Mouse (Mus musculus): ENCODE results near the gene Tcf20. TPM values are rescaled to one million over a fixed set of nuclear protein-coding genes. Genes with fewer than 3 reads are reported as not detected.

The Tcf20 gene
- polyA plus RNA-seq, 1 experiment: 108 TPM

DNA sequence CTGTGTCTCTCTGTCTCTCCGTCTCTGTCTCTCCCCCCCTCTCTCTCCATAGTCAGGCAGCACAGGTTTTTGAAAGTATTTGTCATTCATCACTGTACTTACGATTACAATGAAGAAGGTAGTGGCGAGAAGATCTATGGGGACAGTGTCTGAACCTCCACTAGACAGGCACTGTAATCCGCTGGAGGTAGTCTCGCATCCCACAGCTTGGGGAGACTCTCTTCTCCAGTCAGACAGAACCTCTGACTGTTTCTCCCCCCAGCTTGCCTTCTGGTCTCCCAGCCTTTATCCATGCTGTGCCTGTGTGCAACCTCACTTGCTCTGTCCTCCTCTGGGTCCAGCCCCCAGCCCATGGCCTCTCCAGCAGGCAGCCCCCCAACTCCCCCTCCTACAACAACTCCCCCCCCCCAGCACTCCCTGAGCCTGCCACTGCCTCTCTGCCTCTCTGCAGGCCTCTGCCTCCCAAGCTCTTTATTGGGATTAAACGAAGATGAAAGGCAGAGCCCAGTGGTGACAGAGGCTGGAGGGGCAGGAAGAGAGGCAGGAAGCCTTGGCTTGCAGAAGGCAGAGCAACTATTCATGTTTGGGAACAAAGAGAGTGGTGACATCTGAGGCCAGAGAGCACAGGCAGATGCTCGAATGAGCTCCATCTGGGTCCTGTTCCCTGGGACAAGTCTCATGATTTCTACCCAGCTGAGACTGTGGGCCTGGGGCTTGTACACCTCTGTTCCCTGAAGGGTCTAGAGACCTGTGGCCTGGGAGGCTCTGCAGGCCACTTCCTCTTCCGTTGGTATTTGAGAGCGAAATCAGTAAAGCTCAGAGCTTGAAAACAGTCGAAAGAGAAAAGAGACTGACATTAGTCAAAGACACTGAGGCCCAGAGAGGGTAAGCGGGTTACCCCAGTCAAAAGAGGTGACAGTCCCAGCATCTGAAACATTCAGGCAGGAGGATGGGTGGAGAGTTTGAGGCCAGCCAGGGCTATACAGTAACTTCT is 42.4 kb upstream of the Tcf20 start:
- Histone ChIP-seq H3K9ac (ENCODE audit: low read depth, poor library complexity, severe bottlenecking) (no peak overlapping the region), H3K36me3 (ENCODE audit: control insufficient read depth, insufficient read depth, low read length, poor library complexity, severe bottlenecking) (no peaks in the 10 kb centered on the region), H3K9me3 (replicated peaks; ENCODE audit: control insufficient read depth, insufficient read depth, low read length, poor library complexity, severe bottlenecking) (no peaks in the 10 kb centered on the region), H3K27me3 (ENCODE audit: control insufficient read depth, insufficient read depth, low read length, poor library complexity, severe bottlenecking) (no peaks in the 10 kb centered on the region), H3K4me3 (ENCODE audit: low read depth, low read length) (no peak overlapping the region), H3K27ac (ENCODE audit: insufficient read depth, low read length) (no peak overlapping the region), H3K4me1 (ENCODE audit: control insufficient read depth, insufficient read depth, low read length) (peaks cover 6% of the 10 kb centered on the region)
- no peak for TF ChIP-seq EP300 (IDR thresholded peaks at IDR 0.05; ENCODE audit: insufficient read depth, low read depth, low read length)
- TF ChIP-seq POLR2A (IDR thresholded peaks at IDR 0.05; ENCODE audit: insufficient read depth, low read length): no peak
- no peak for TF ChIP-seq CTCF (IDR thresholded peaks at IDR 0.05; ENCODE audit: low read depth, low read length)

DNA sequence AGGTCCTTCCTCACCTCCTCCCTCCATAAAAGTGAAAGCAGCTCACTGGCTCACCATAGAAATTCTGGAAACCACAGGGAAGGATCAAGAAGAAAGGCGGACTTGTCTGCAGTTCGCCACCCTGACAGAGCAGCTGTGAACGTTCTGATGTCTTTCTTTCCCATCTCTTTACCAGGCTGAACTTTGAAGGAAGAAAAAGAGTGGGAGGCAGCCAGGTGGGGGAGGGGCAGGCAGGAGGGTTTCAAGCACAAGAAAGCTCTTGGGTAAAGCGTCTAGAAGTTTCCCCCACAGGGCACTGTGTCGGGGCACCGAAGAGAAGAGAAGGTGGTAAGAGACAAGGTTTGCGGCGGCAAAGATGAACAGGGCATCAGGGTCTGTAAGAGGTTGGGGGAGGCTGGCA is 38.5 kb upstream of the Tcf20 start:
- no peaks in the 10 kb centered on the region for H3K36me3 ChIP-seq (ENCODE audit: control insufficient read depth, insufficient read depth, low read length, poor library complexity, severe bottlenecking)
- no peak overlapping the region for H3K9ac ChIP-seq (ENCODE audit: low read depth, poor library complexity, severe bottlenecking)
- H3K27me3 ChIP-seq (ENCODE audit: control insufficient read depth, insufficient read depth, low read length, poor library complexity, severe bottlenecking): no peaks in the 10 kb centered on the region
- no peaks in the 10 kb centered on the region for H3K9me3 ChIP-seq (replicated peaks; ENCODE audit: control insufficient read depth, insufficient read depth, low read length, poor library complexity, severe bottlenecking)
- H3K4me3 ChIP-seq (ENCODE audit: low read depth, low read length): no peak overlapping the region
- TF ChIP-seq EP300 (IDR thresholded peaks at IDR 0.05; ENCODE audit: insufficient read depth, low read depth, low read length): no peak
- TF ChIP-seq POLR2A (IDR thresholded peaks at IDR 0.05; ENCODE audit: insufficient read depth, low read length): no peak
- no peak for TF ChIP-seq CTCF (IDR thresholded peaks at IDR 0.05; ENCODE audit: low read depth, low read length)
- no peak overlapping the region for H3K27ac ChIP-seq (ENCODE audit: insufficient read depth, low read length)
- peaks cover 5% of the 10 kb centered on the region for H3K4me1 ChIP-seq (ENCODE audit: control insufficient read depth, insufficient read depth, low read length)

DNA sequence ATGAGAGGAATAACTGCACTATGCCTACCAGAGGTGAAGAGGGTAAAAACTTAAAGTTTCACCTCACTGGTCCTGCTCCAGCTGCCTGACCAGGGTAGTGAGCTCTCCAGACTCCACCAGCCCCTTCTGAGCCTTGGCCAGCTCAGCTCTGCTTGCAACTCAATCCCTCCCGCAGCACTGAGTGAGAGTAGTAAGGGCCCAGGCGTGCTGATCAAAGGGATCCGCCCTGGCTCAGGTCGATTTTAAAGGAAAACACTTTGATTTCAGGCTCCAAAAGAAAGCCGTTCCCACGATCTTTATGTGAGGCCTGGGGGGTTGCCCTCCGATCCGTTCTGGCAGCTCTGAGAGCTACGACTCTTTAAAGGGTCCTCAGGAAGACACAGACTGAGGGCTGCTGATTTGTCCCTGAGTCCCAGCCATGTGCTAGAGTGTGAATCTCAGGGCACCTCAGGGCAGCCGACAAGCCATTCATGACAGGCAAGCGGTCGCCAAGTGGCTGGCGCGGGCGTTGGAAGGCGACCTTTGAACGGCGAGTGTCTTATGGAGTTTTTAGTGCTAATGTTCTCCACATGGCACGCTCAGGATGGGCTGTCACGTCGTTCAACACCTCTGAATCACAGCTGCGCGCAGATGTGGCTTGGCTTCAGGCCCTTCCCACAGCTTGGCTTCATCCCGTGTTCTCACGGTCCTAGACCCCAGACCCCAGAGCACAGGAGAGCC is 37.5 kb upstream of the Tcf20 start:
- Histone ChIP-seq H3K9ac (ENCODE audit: low read depth, poor library complexity, severe bottlenecking) (no peak overlapping the region), H3K4me3 (ENCODE audit: low read depth, low read length) (no peak overlapping the region), H3K9me3 (replicated peaks; ENCODE audit: control insufficient read depth, insufficient read depth, low read length, poor library complexity, severe bottlenecking) (no peaks in the 10 kb centered on the region), H3K4me1 (ENCODE audit: control insufficient read depth, insufficient read depth, low read length) (peaks cover 5% of the 10 kb centered on the region), H3K27me3 (ENCODE audit: control insufficient read depth, insufficient read depth, low read length, poor library complexity, severe bottlenecking) (no peaks in the 10 kb centered on the region), H3K36me3 (ENCODE audit: control insufficient read depth, insufficient read depth, low read length, poor library complexity, severe bottlenecking) (no peaks in the 10 kb centered on the region), H3K27ac (ENCODE audit: insufficient read depth, low read length) (no peak overlapping the region)
- TF ChIP-seq EP300 (IDR thresholded peaks at IDR 0.05; ENCODE audit: insufficient read depth, low read depth, low read length) (no peak), CTCF (IDR thresholded peaks at IDR 0.05; ENCODE audit: low read depth, low read length) (no peak)

DNA sequence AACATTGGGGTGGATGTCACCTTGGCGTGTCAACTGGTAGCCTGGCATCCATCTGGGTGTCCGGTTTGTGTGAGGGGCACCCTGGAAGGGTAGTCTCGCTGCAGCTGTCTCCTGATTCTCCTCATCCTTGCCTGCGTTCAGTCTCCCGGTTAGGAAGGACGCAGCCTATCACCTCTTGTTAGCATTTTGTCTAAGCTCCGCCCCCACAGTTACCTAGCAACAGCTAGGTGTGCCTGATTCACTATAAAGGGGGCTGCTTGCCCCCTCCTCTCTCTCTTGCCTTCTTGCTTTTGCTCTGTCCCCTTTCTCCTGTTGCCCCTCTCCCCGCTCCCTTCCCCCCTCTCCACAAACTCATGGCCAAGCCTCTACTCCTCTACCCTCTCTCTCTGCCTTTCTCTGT is 35.3 kb upstream of the Tcf20 start:
- TF ChIP-seq POLR2A (IDR thresholded peaks at IDR 0.05; ENCODE audit: insufficient read depth, low read length): no peak
- TF ChIP-seq CTCF (IDR thresholded peaks at IDR 0.05; ENCODE audit: low read depth, low read length): no peak
- TF ChIP-seq EP300 (IDR thresholded peaks at IDR 0.05; ENCODE audit: insufficient read depth, low read depth, low read length): no peak
- no peaks in the 10 kb centered on the region for H3K9me3 ChIP-seq (replicated peaks; ENCODE audit: control insufficient read depth, insufficient read depth, low read length, poor library complexity, severe bottlenecking)
- no peak overlapping the region for H3K9ac ChIP-seq (ENCODE audit: low read depth, poor library complexity, severe bottlenecking)
- H3K4me3 ChIP-seq (ENCODE audit: low read depth, low read length): no peak overlapping the region
- H3K4me1 ChIP-seq (ENCODE audit: control insufficient read depth, insufficient read depth, low read length): peaks cover 5% of the 10 kb centered on the region
- no peaks in the 10 kb centered on the region for H3K36me3 ChIP-seq (ENCODE audit: control insufficient read depth, insufficient read depth, low read length, poor library complexity, severe bottlenecking)
- H3K27ac ChIP-seq (ENCODE audit: insufficient read depth, low read length): no peak overlapping the region
- no peaks in the 10 kb centered on the region for H3K27me3 ChIP-seq (ENCODE audit: control insufficient read depth, insufficient read depth, low read length, poor library complexity, severe bottlenecking)

DNA sequence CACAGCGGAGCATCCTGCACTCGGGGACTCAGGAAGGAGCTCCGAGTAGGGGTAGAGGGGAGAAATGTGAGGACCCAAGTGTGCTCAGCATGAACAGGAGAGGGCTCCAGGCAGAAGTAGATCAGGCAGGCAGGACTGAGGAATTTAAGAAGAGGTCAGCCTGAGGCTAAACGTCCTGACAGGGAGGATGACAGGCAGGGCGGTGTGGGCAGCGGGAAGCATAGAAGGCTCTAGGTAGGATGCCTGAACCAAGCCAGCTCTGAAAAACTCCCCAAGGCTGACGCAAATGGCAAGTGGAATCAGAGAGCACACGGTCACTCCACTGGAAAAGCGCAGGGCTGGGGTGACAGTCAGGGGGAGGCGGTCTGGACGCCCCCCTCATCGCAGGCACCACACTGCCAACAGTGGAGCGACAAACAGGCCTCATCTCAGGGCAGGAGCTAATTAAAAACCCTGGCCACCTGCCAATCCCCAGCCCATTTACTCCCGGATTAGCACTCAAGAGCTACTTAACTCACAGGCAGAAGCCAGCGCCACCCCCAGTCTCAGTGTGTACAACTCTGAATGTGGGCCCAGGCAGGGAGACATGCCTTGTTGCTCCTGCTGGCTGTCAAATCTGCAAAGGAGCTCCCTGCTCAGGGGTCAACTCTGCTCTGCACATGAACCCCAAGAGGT is 23.5 kb upstream of the Tcf20 start:
- Histone ChIP-seq H3K36me3 (ENCODE audit: control insufficient read depth, insufficient read depth, low read length, poor library complexity, severe bottlenecking) (no peaks in the 10 kb centered on the region), H3K27ac (ENCODE audit: insufficient read depth, low read length) (no peak overlapping the region), H3K4me1 (ENCODE audit: control insufficient read depth, insufficient read depth, low read length) (peaks cover 6% of the 10 kb centered on the region), H3K9ac (ENCODE audit: low read depth, poor library complexity, severe bottlenecking) (no peak overlapping the region), H3K4me3 (ENCODE audit: low read depth, low read length) (no peak overlapping the region), H3K27me3 (ENCODE audit: control insufficient read depth, insufficient read depth, low read length, poor library complexity, severe bottlenecking) (no peaks in the 10 kb centered on the region), H3K9me3 (replicated peaks; ENCODE audit: control insufficient read depth, insufficient read depth, low read length, poor library complexity, severe bottlenecking) (no peaks in the 10 kb centered on the region)
- no peak for TF ChIP-seq CTCF (IDR thresholded peaks at IDR 0.05; ENCODE audit: low read depth, low read length)
- TF ChIP-seq POLR2A (IDR thresholded peaks at IDR 0.05; ENCODE audit: insufficient read depth, low read length): no peak
- TF ChIP-seq EP300 (IDR thresholded peaks at IDR 0.05; ENCODE audit: insufficient read depth, low read depth, low read length): no peak

Data from ES-Bruce4 (cell line).